Mouse (Mus musculus): ENCODE data around the gene 2210408I21Rik. TPM values are rescaled to one million over a fixed set of nuclear protein-coding genes. Genes with fewer than 3 reads are reported as not detected.

The 2210408I21Rik gene
- 0.03 and 0.06 TPM in 2 replicates for polyA plus RNA-seq (2012)

GRCm38 (mm10) chr13:77134931-77135620, at the start of gene 2210408I21Rik, which contains the start of gene Slf1:
Gene 2210408I21Rik (plus strand): TSS chr13:77135540.
Gene Slf1 (minus strand): TSS chr13:77135473.

Other genes starting within 250 kb of the 2210408I21Rik start
- 1.4 and 2.1 TPM in 2 replicates for gene Slf1, start 67 bp upstream of the 2210408I21Rik start, polyA plus RNA-seq (2012)